Mouse (Mus musculus): Measurements from ENCODE around the gene Kcne2.

DNA sequence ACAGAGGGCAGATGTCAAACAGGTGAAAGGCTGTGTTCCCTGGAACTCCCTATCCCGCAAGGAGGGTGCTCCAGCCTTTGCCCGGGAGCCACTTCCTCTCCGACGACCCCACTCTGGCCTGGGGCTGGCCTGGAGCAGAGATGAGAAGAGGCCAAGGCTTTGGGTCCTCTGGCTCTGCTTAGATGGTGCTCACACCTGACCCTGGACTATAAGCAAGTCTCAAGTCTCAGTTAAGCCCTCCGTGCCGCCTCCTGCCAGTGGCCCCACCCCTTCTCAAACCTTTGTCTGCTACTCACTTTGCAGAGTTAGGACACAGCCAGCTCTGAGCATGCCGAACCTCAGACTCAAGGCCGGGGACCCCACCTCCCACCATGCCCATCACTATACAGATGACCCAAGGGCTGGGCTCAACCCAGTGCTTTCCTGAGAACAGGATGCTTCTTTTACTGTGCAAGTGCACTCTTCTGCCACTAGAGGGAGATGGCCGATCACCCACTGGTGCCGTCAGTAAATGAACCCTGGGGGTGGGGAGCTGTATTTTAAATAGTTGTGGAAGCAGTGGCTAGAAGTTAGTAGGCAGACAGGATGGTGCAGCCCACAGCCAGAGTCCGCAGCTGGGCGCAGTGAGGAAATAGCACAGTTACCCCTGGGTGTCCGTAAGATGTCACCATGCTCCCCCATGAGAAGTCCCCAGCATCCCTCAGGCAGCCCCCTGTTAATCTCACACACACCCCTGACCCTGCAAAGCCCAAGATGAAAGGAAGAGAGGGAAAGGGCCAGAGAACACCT is 22.0 kb downstream of the Kcne2 start:
- TF ChIP-seq KAT2A (IDR thresholded peaks at IDR 0.05; ENCODE audit: insufficient replicate concordance, low read length): no peak
- TF ChIP-seq USF1 (IDR thresholded peaks at IDR 0.05; ENCODE audit: low read depth, low read length): no peak
- TF ChIP-seq POLR2A (IDR thresholded peaks at IDR 0.05; ENCODE audit: low read depth, low read length): no peak; the same call in 1 of the 2 replicates
- no peak for TF ChIP-seq E2F4 (IDR thresholded peaks at IDR 0.05; ENCODE audit: insufficient replicate concordance, low read depth, low read length)
- TF ChIP-seq RCOR1 (conservative IDR thresholded peaks at IDR 0.05; ENCODE audit: low read depth, low read length): no peak
- TF ChIP-seq TCF12 (IDR thresholded peaks at IDR 0.05; ENCODE audit: low read depth, low read length): peak; percentile 49
